Mouse (Mus musculus) right cerebral cortex, adult 18-20 months (tissue): ENCODE measurements around the gene Cd274.
A peak's percentile ranks its signal among the peaks of the same experiment; 100 is the strongest.

Experiments
- DNase-seq: peaks from one replicate; pipeline ENCODE4 v3.0.0; 2022; ENCODE audit warnings: mixed read lengths

Gene Cd274

GRCm38 (mm10) chr19:29365105-29365504 lies 2.1 kb upstream of the Cd274 start:
- no peak for DNase-seq

DNA sequence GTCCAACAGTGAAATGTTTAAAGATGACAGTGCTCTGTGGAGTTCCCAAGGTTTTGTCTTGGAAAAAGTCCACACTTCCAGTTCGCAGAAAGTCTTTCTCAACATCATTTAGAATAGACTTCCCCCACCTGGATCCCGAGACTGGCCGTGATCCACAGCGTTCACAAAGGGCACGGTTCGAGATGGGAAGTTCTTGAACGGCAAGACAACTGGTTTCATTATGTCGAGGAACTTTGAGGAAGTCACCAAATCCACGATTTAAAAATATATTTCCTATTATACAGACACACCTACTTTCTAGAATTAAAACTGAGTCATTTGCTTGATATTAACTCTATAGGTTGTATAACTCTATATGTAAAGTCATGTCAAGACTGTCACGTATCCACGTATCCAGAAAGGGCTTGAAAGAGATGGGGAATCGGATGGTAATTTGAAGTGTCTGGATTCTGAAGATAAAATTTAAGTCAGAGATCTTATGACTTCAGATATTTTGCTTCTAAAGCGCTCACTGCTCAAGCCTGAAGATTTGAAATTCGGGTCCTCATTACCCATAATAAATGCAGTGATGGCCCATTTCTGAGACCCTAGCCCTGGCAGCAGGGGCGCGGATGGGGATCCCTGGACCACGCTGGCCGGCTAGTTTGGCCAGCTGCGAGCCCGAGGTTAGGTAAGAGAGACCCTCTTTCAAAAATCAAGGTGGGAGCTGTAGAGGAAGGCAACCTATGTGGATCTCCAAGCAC lies 858 bp upstream of the Cd274 start:
- no peak for DNase-seq

- no peak for DNase-seq
Measured at GRCm38 (mm10) chr19:29368041-29368440, 786 bp downstream of the Cd274 start.

- DNase-seq, result no peak
Measured at GRCm38 (mm10) chr19:29368671-29369309, 1.5 kb downstream of the Cd274 start.

DNA sequence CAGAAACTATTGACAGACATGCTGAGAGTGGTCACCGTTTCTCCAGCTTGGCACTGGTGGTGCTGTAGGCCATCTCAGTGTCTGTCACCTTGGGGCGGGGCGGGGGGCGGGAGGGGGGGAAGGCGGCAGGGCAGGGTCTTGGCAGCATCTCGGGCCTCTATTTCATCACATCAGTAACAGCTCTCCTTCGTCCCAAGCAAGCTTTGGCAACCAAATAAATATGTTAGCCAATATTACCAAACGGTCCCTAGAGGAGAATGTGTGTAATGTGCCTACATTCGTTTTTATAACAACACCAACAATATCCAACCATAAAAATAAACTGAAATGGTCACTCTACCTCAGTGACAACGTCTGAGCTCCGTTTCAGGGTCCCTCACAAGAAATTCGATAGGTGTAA lies 2.9 kb downstream of the Cd274 start:
- DNase-seq, result no peak

DNA sequence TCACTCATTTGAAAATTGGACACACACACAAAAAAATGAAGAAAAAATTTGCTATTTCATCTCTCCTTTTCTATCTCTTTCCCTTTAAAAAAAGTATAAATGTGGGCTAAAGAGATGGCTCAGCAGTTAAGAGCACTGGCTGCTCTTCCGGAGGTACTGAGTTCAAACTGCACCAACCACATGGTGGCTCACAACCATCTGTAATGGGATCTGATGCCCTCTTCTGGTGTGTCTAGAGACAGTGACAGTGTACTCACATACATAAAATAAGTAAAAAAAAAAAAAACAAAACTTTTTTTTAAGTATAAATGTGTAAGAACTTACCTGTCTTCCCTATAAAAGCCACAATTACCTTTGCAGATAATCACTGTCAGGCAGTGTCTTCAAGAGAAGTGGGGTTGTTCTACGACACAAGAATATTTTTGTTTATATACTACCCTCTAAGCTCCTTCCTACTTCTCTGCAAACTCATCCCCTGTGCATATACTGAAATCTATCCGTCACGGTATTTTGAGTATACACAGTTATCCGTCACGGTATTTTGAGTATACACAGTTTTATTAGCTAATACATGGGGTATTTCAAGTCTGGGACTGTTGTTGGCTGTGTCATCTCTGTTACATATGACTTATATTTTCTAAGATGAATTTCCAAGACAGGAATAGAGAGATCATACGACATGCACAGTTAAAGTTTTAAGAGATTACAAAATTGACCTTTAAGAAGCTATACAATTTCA lies 3.5 kb downstream of the Cd274 start:
- DNase-seq, result no peak

- no peak for DNase-seq
Measured at GRCm38 (mm10) chr19:29371284-29372081, 4.2 kb downstream of the Cd274 start.

- peak; percentile 32 for DNase-seq
Measured at GRCm38 (mm10) chr19:29372138-29372537, 4.9 kb downstream of the Cd274 start.

- DNase-seq, result no peak
Measured at GRCm38 (mm10) chr19:29372621-29373020, 5.4 kb downstream of the Cd274 start.

DNA sequence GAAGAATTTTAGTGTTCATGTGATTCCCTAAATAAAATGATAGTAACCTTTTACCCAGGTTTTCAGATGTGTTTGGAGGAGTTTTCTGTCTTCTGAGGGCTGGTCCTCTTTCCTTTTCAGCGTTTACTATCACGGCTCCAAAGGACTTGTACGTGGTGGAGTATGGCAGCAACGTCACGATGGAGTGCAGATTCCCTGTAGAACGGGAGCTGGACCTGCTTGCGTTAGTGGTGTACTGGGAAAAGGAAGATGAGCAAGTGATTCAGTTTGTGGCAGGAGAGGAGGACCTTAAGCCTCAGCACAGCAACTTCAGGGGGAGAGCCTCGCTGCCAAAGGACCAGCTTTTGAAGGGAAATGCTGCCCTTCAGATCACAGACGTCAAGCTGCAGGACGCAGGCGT lies 6.2 kb downstream of the Cd274 start:
- DNase-seq, result no peak

DNA sequence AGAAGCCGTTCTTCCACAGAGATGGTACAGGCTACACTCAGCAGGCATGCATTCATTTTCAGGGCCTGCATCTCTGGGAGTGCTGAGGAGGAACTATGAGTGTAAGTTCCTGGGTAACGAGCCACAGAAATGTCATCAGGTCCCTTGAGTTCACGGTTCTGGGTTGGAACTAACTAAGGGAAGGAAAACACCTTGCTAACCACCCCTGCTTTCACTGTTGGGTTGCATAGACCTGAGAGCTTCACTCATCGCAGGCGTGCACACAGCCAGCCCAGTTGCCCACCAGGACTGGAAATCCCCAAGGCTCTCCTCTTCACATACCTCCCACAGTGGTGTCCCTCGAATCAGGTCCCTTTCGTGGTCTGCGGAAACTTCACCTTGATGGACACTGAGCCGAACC lies 7.7 kb downstream of the Cd274 start:
- no peak for DNase-seq

GRCm38 (mm10) chr19:29376382-29376781 lies 9.1 kb downstream of the Cd274 start:
- no peak for DNase-seq

GRCm38 (mm10) chr19:29379839-29380603 lies 12.8 kb downstream of the Cd274 start:
- no peak for DNase-seq

GRCm38 (mm10) chr19:29383368-29383767 lies 16.1 kb downstream of the Cd274 start:
- DNase-seq, result no peak

GRCm38 (mm10) chr19:29384412-29384811 lies 17.2 kb downstream of the Cd274 start:
- DNase-seq, result no peak

- DNase-seq, result no peak
Measured at GRCm38 (mm10) chr19:29384994-29385393, 17.7 kb downstream of the Cd274 start.

GRCm38 (mm10) chr19:29385822-29386221 lies 18.6 kb downstream of the Cd274 start:
- DNase-seq, result no peak

DNA sequence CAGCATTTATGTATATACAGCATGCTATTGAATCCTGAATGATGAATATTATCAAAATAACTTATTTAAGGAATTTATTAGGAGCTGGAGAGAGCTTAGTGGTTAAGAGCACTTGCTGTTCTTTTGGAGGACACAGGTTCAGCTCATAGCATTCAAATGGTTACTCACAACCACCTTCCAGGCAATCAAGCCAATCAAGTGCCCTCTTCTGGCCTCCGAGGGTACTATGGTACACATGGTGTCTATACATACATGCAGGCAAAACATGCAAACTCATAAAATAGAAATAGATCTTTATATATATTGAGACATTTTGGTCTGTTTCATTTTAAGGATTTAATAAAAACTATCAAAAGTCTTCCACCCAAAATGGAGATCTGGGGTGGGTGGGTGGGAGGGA lies 21.6 kb downstream of the Cd274 start:
- no peak for DNase-seq

- no peak for DNase-seq
Measured at GRCm38 (mm10) chr19:29390483-29390882, 23.2 kb downstream of the Cd274 start.

GRCm38 (mm10) chr19:29391279-29391678 lies 24.0 kb downstream of the Cd274 start:
- no peak for DNase-seq

DNA sequence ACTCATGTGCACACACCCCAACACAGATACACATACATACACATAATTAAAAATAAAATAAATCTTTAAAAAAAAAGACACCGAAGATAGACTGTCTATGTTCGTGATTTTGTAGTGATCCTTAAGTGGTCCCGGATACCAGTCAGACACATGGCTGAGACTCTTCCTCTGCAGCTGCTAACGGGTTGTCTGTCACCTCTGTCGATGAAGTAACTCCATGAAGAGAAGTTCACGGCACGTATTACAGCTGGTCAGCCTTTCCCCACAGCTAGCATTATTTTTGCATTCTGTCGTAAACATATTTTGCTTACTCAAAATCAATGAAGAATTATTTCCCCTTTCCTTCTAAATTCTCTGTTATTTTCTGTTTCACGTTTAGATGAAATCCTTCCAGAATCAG lies 26.1 kb downstream of the Cd274 start:
- DNase-seq, result no peak

- DNase-seq, result no peak
Measured at GRCm38 (mm10) chr19:29394721-29395120, 27.5 kb downstream of the Cd274 start.
